Mouse (Mus musculus): ENCODE data around the gene Rnf213. TPM values are rescaled to one million over a fixed set of nuclear protein-coding genes. Genes with fewer than 3 reads are reported as not detected.
"Not testable (repeated sequence)": the region's sequence is repeated elsewhere in the genome, so short reads cannot be mapped to it uniquely, and the experiment has no call there.

Rnf213 gene
- polyA plus RNA-seq, 1 experiment from 2014 or later, result 2.0 TPM

GRCm38 (mm10) chr11:119363534-119364145 lies 29.3 kb upstream of the Rnf213 start:
- peak overlapping the region; percentile 30; the same call in 1 of the 2 replicates for H3K9ac ChIP-seq
- no peaks in the 10 kb centered on the region for H3K9me3 ChIP-seq
- peak overlapping the region; percentile 47 for H3K4me2 ChIP-seq
- peaks cover 19% of the 10 kb centered on the region for H3K4me1 ChIP-seq
- peaks cover 7% of the 10 kb centered on the region for H3K36me3 ChIP-seq (replicated peaks)
- H3K27me3 ChIP-seq, result no peaks in the 10 kb centered on the region
- H3K27ac ChIP-seq, result peak overlapping the region; percentile 62
- peak; percentile 91 for ATAC-seq (ENCODE audit: low FRiP score)
- 26% methylated on average over 11 of the region's 11 CpGs for WGBS
- peak overlapping the region; percentile 22; the same call in 1 of the 2 replicates for H3K4me3 ChIP-seq (replicated peaks)

GRCm38 (mm10) chr11:119375425-119375824 lies 17.5 kb upstream of the Rnf213 start:
- Histone ChIP-seq H3K4me2 (no peak overlapping the region), H3K9me3 (no peaks in the 10 kb centered on the region), H3K4me3 (replicated peaks) (no peak overlapping the region), H3K4me1 (no peaks in the 10 kb centered on the region), H3K27ac (no peak overlapping the region), H3K9ac (no peak overlapping the region), H3K36me3 (replicated peaks) (peaks cover 19% of the 10 kb centered on the region), H3K27me3 (no peaks in the 10 kb centered on the region)
- no peak for ATAC-seq (ENCODE audit: low FRiP score)
- 86% methylated on average over 6 of the region's 6 CpGs for WGBS

GRCm38 (mm10) chr11:119377326-119377725 lies 15.6 kb upstream of the Rnf213 start:
- ATAC-seq (ENCODE audit: low FRiP score), result no peak
- Histone ChIP-seq H3K9ac (no peak overlapping the region), H3K36me3 (replicated peaks) (peaks cover 22% of the 10 kb centered on the region), H3K4me1 (no peaks in the 10 kb centered on the region), H3K27me3 (no peaks in the 10 kb centered on the region), H3K4me2 (no peak overlapping the region), H3K9me3 (no peaks in the 10 kb centered on the region), H3K27ac (no peak overlapping the region), H3K4me3 (replicated peaks) (no peak overlapping the region)
- 92% methylated on average over 11 of the region's 11 CpGs for WGBS

- Histone ChIP-seq H3K4me2 (no peak overlapping the region), H3K27me3 (no peaks in the 10 kb centered on the region), H3K27ac (no peak overlapping the region), H3K9me3 (no peaks in the 10 kb centered on the region), H3K36me3 (replicated peaks) (peaks cover 22% of the 10 kb centered on the region), H3K4me3 (replicated peaks) (no peak overlapping the region), H3K4me1 (no peaks in the 10 kb centered on the region), H3K9ac (no peak overlapping the region)
- no peak for ATAC-seq (ENCODE audit: low FRiP score)
- whole genome bisulfite sequencing, result 97% methylated on average over 1 of the region's 1 CpGs
Measured at GRCm38 (mm10) chr11:119378551-119378950, 14.3 kb upstream of the Rnf213 start.

- peaks cover 22% of the 10 kb centered on the region for H3K36me3 ChIP-seq (replicated peaks)
- H3K4me2 ChIP-seq, result no peak overlapping the region
- no peaks in the 10 kb centered on the region for H3K9me3 ChIP-seq
- H3K9ac ChIP-seq, result no peak overlapping the region
- no peak overlapping the region for H3K4me3 ChIP-seq (replicated peaks)
- no peak overlapping the region for H3K27ac ChIP-seq
- no peak for ATAC-seq (ENCODE audit: low FRiP score)
- H3K4me1 ChIP-seq, result no peaks in the 10 kb centered on the region
- no peaks in the 10 kb centered on the region for H3K27me3 ChIP-seq
- WGBS, result 86% methylated on average over 9 of the region's 9 CpGs
Measured at GRCm38 (mm10) chr11:119381631-119382337, 11.1 kb upstream of the Rnf213 start.

- no peak overlapping the region for H3K4me2 ChIP-seq
- ATAC-seq (ENCODE audit: low FRiP score), result no peak
- WGBS, result 69% methylated on average over 6 of the region's 6 CpGs
- H3K27ac ChIP-seq, result no peak overlapping the region
- H3K4me1 ChIP-seq, result no peaks in the 10 kb centered on the region
- peaks cover under 1% of the 10 kb centered on the region; the same call in 1 of the 2 replicates for H3K27me3 ChIP-seq
- H3K9me3 ChIP-seq, result no peaks in the 10 kb centered on the region
- H3K4me3 ChIP-seq (replicated peaks), result no peak overlapping the region
- peaks cover 18% of the 10 kb centered on the region for H3K36me3 ChIP-seq (replicated peaks)
- H3K9ac ChIP-seq, result no peak overlapping the region
Measured at GRCm38 (mm10) chr11:119382338-119382850, 10.5 kb upstream of the Rnf213 start.

- Histone ChIP-seq H3K9ac (no peak overlapping the region), H3K36me3 (replicated peaks) (peaks cover 4% of the 10 kb centered on the region), H3K4me1 (peaks cover 5% of the 10 kb centered on the region; the same call in 1 of the 2 replicates), H3K9me3 (no peaks in the 10 kb centered on the region), H3K27me3 (peaks cover 26% of the 10 kb centered on the region), H3K27ac (no peak overlapping the region), H3K4me2 (no peak overlapping the region), H3K4me3 (replicated peaks) (no peak overlapping the region)
- no peak for ATAC-seq (ENCODE audit: low FRiP score)
- 82% methylated on average over 4 of the region's 4 CpGs for WGBS
Measured at GRCm38 (mm10) chr11:119384904-119385303, 8.0 kb upstream of the Rnf213 start.

GRCm38 (mm10) chr11:119386306-119386705 lies 6.6 kb upstream of the Rnf213 start:
- 95% methylated on average over 5 of the region's 5 CpGs for WGBS
- ATAC-seq (ENCODE audit: low FRiP score), result no peak
- no peak overlapping the region for H3K9ac ChIP-seq

GRCm38 (mm10) chr11:119387273-119387672 lies 5.6 kb upstream of the Rnf213 start:
- ATAC-seq (ENCODE audit: low FRiP score); H3K4me3 ChIP-seq (replicated peaks); H3K4me2 ChIP-seq; H3K36me3 ChIP-seq (replicated peaks); H3K9ac ChIP-seq; H3K27ac ChIP-seq; H3K9me3 ChIP-seq: not testable (repeated sequence)
- WGBS, result 31% methylated on average over 3 of the region's 3 CpGs
- Histone ChIP-seq H3K4me1 (peaks cover 18% of the 10 kb centered on the region), H3K27me3 (peaks cover 50% of the 10 kb centered on the region)

More at GRCm38 (mm10) chr11:119386306-119386705, 6.6 kb upstream of the Rnf213 start:
- no peak overlapping the region for H3K4me2 ChIP-seq
- H3K4me1 ChIP-seq, result peaks cover 17% of the 10 kb centered on the region
- no peak overlapping the region for H3K27ac ChIP-seq
- H3K27me3 ChIP-seq, result peaks cover 40% of the 10 kb centered on the region
- H3K36me3 ChIP-seq (replicated peaks), result 0 out of 2 replicates have a peak, but pooled peaks cover 2% of the 10 kb centered on the region
- no peaks in the 10 kb centered on the region for H3K9me3 ChIP-seq
- H3K4me3 ChIP-seq (replicated peaks), result no peak overlapping the region

GRCm38 (mm10) chr11:119389851-119390270 lies 3.0 kb upstream of the Rnf213 start:
- Histone ChIP-seq H3K4me2 (peak overlapping the region; percentile 98), H3K4me3 (replicated peaks) (peak overlapping the region; percentile 53), H3K9ac (peak overlapping the region; percentile 57), H3K36me3 (replicated peaks) (no peaks in the 10 kb centered on the region), H3K27me3 (peaks cover 75% of the 10 kb centered on the region), H3K4me1 (peaks cover 31% of the 10 kb centered on the region), H3K9me3 (no peaks in the 10 kb centered on the region), H3K27ac (no peak overlapping the region)
- ATAC-seq (ENCODE audit: low FRiP score), result peak; percentile 31; the same call in 1 of the 2 replicates
- under 1% methylated on average over 35 of the region's 35 CpGs for WGBS

GRCm38 (mm10) chr11:119390271-119391231 lies 2.3 kb upstream of the Rnf213 start:
- no peak overlapping the region for H3K27ac ChIP-seq
- WGBS, result 3% methylated on average over 53 of the region's 53 CpGs
- peaks cover 82% of the 10 kb centered on the region for H3K27me3 ChIP-seq
- no peaks in the 10 kb centered on the region for H3K36me3 ChIP-seq (replicated peaks)
- peak overlapping the region; percentile 53 for H3K4me3 ChIP-seq (replicated peaks)
- 0 out of 2 replicates have a peak, but pooled peaks have one; percentile 16 for ATAC-seq (ENCODE audit: low FRiP score)
- H3K9me3 ChIP-seq, result no peaks in the 10 kb centered on the region
- peak overlapping the region; percentile 57 for H3K9ac ChIP-seq
- peaks cover 33% of the 10 kb centered on the region for H3K4me1 ChIP-seq
- H3K4me2 ChIP-seq, result peak overlapping the region; percentile 98
